Mouse (Mus musculus): ENCODE data around the gene Gm9922.

Gene Gm9922

GRCm38 (mm10) chr14:101729237-101729971 lies at the start of gene Gm9922, which contains the start of gene Lmo7:
Gm9922 (minus strand) TSS chr14:101729814.
Lmo7 (plus strand) TSS chr14:101729957.
- peak; percentile 13 to 15 for DNase-seq (ENCODE audit: low spot score in 2 of 2)

GRCm38 (mm10) chr14:101778426-101778825 lies 48.8 kb upstream of the Gm9922 start:
- DNase-seq (ENCODE audit: low spot score in 2 of 2) = no peak

DNA sequence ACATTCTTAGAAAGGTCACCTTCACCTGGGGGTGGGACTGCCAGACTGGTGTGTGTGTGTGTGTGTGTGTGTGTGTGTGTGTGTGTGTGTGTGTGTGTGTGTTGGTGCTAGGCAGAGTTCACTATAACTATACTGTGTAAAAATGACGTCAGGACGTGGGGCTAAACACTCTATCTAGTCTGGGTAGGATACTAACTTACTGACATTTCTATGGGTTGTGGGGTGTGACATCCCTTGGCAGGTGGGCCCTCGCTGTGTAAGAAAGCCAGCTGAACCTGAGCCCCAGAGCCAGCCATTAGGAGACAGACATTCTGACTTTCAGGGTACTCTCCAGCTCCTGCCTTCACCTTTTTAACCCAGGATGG lies 47.5 kb upstream of the Gm9922 start:
- DNase-seq (ENCODE audit: low spot score in 2 of 2) = no peak

GRCm38 (mm10) chr14:101776296-101777128 lies 46.9 kb upstream of the Gm9922 start:
- no peak for DNase-seq (ENCODE audit: low spot score in 2 of 2)

DNA sequence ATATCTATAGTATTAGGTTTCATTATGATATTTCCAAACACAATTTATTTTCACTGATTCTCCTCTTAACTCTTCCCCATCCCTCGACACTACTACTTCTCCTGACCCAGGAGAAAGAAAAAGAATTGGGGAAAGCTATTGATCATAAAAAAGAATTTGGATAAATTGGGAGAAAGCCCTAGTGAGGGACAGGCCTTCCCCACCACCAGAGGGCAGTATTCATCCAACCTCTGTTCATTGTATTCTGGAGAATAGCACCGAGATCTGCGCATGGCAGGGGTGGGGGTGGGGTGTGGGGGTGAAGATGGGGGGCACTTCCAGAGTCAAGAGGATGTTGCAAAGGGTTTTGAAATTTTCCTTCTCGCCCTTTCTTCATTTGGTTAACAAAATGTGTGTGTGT lies 45.0 kb upstream of the Gm9922 start:
- DNase-seq (ENCODE audit: low spot score in 2 of 2) = peak in 1 of 2 experiments; percentile 24

DNA sequence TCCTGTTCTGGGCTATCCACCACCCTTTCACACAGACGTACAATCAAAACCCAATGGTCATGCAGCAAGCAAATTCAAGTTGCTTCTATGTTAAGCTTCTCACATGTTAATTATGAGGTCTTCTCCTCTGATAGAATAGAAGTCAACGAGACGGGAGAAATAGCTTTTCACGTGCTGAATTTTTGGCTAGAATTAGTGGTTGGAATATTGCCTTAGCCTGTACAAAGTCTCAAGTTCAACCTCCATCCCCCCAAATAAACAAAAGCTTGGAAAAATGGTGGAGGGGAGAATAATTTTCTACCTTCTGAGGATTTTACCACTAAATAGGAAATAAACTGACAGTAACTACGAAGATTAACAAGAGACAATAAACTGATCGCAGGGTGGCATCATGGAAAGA lies 42.1 kb upstream of the Gm9922 start:
- no peak for DNase-seq (ENCODE audit: low spot score in 2 of 2)

- DNase-seq (ENCODE audit: low spot score in 2 of 2) = no peak
Measured at GRCm38 (mm10) chr14:101771336-101771735, 41.7 kb upstream of the Gm9922 start.

GRCm38 (mm10) chr14:101763762-101764295 lies 34.2 kb upstream of the Gm9922 start:
- DNase-seq (ENCODE audit: low spot score in 2 of 2) = no peak

- no peak for DNase-seq (ENCODE audit: low spot score in 2 of 2)
Measured at GRCm38 (mm10) chr14:101762267-101762666, 32.7 kb upstream of the Gm9922 start.

DNA sequence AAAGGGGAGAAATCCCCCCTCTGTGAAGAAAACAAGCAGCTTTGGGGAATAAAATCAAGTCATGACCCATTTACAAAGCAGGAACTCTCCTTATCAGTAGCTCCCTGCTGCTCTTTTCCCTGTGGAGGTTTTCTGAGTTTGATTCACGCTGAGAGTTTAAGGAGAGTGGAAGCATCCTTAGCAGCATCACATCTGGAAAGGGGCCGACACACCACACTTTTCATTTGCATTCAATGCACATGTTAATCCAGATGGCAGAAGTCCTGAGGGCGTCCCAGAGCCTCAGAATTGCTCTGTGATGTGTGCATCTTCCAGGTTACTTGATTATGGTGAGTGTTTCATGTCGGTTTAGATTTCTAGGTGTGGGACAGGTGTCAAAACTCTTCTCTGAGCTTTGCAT lies 25.8 kb upstream of the Gm9922 start:
- no peak for DNase-seq (ENCODE audit: low spot score in 2 of 2)

DNA sequence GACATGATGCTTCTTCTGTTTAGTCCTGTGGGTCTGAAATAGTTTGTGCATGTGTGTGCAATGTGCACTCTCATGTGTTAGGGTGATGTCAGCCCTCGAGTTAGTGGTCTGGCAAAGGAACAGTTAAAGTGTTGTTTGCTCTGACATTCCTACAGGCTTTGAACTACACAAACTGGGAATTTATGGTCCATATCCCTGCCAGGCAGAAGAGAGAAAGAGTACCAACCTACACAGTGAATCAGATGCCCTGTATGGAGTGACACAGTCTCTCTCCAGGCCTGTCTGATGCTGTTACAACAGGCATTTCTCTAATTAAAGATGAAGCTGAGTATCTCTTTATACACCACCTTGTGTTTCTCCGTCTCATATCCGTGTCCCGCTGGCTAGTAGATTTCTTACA lies 21.3 kb upstream of the Gm9922 start:
- DNase-seq (ENCODE audit: low spot score in 2 of 2) = no peak

GRCm38 (mm10) chr14:101748436-101748835 lies 18.8 kb upstream of the Gm9922 start:
- DNase-seq (ENCODE audit: low spot score in 2 of 2) = no peak

- no peak for DNase-seq (ENCODE audit: low spot score in 2 of 2)
Measured at GRCm38 (mm10) chr14:101747811-101748210, 18.2 kb upstream of the Gm9922 start.

DNA sequence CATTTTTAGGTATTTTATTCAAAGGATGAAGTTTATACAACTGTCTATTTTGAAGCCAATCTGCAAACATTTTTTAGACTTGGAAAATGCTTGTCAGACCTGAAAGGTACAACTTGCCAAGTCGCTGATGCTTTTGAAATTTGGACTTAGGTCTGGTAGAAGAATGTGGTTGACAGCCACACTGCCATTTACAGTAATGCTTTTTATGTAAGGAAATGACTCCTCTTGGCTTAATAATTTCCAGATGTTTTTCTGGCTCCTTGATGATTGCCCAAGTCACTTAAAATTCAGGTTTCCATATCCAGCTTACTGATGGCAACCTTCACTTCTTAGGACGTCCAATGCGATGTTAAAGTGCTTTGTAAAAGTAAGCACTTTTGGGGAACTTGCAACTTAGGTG lies 17.0 kb upstream of the Gm9922 start:
- no peak for DNase-seq (ENCODE audit: low spot score in 2 of 2)

DNA sequence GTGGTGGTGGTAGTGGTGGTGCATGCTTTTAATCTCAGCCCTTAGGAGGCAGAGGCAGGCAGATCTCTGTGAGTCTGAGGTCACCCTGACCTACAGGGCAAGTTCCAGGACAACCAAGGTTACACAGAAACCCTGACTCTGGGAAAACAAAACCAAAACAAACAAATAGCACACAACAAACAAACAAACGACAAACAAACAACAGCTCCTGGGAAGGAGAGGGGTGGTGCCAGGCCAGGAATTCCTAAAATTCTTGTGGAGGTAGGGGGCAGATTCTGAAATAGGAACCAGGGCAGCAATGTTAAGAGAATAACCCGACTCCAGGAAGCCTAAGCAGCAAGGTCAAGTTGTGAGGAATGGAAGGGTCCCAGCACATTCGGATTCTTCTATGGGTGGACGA lies 7.9 kb upstream of the Gm9922 start:
- DNase-seq (ENCODE audit: low spot score in 2 of 2) = no peak

GRCm38 (mm10) chr14:101733542-101734303 lies 4.1 kb upstream of the Gm9922 start:
- no peak for DNase-seq (ENCODE audit: low spot score in 2 of 2)

- no peak for DNase-seq (ENCODE audit: low spot score in 2 of 2)
Measured at GRCm38 (mm10) chr14:101729972-101730692, 518 bp upstream of the Gm9922 start.

- no peak for DNase-seq (ENCODE audit: low spot score in 2 of 2)
Measured at GRCm38 (mm10) chr14:101714414-101714813, 15.2 kb downstream of the Gm9922 start.

DNA sequence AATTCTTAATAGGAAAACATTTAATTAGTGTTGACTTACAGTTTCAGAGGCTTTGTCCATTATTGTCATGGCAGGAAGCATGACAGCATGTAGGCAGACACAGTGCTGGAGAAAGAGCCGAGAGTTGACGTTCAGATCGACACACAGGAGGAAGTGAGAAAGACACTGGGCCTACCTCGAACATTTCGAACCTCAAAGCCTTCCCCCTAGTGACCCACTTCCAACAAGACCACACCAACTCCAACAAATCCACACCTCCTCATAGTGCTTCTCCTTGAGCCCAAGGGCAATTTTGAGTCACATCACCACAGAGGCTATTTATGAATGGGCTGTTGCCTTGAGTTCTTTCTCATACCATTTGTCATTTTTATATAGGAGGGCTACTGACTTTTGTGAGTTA lies 22.5 kb downstream of the Gm9922 start:
- no peak for DNase-seq (ENCODE audit: low spot score in 2 of 2)

- no peak for DNase-seq (ENCODE audit: low spot score in 2 of 2)
Measured at GRCm38 (mm10) chr14:101704479-101704878, 25.1 kb downstream of the Gm9922 start.

DNA sequence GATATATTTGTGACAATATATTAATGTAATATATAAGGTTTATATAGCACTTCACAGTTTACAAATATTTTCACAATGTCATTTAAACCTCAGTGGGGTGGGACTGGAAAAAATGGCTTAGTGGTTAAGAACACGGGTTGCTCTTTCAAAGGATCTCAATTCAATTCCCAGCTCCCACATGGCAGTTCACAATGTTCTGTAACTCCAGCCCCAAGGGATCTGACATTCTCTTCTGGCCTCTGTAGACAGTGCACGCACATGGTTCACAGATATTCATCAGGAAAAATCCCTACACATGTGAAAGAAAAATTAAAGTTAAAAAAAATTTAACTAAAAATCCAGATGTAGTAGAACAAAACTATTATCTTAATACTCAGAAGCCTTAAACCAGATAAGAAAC lies 41.2 kb downstream of the Gm9922 start:
- no peak for DNase-seq (ENCODE audit: low spot score in 2 of 2)
